Comparison of ENCODE assay signal across 15 mouse cellular contexts in genomic region chr19:10238477-10238876, GRCm38 (mm10). TPM values are rescaled to one million over a fixed set of nuclear protein-coding genes. Genes with fewer than 3 reads are reported as not detected.
DNase-seq lines count a peak whose midpoint lies in the region; ATAC-seq and TF ChIP-seq lines count a peak whose summit lies in the region.
"Had no signal": no experiment of that assay in that cellular context is flagged by ENCODE, and none has a peak within 500 bp of the region (broad histone marks: within the 10 kb centered on the region; RNA-seq: fewer than 3 reads in every experiment).

No protein-coding gene starts in this region.

- H3K27me3 ChIP-seq in intestine, embryonic 15.5 days (replicated peaks): no peaks in the 10 kb centered on the region
- no peaks in the 10 kb centered on the region for H3K27me3 ChIP-seq in stomach, embryonic 16.5 days (ENCODE audit: control insufficient read depth, insufficient read depth, low read length)

- peaks cover 44% of the 10 kb centered on the region for H3K4me1 ChIP-seq in intestine, embryonic 15.5 days (replicated peaks)
- H3K4me1 ChIP-seq in lung, adult 2 months (ENCODE audit: control insufficient read depth, insufficient read depth, low read length): no peaks in the 10 kb centered on the region
- H3K4me1 ChIP-seq in stomach, embryonic 16.5 days (ENCODE audit: control insufficient read depth, insufficient read depth, low read length): peaks cover 4% of the 10 kb centered on the region; the same call in 1 of the 2 replicates

- H3K9me3 ChIP-seq in intestine, embryonic 15.5 days: no peaks in the 10 kb centered on the region
- no peaks in the 10 kb centered on the region for H3K9me3 ChIP-seq in stomach, embryonic 16.5 days (replicated peaks; ENCODE audit: control insufficient read depth, low read length)
- H3K9me3 ChIP-seq: limb, embryonic 15.5 days; midbrain, embryonic 15.5 days had no signal

- H3K36me3 ChIP-seq in intestine, embryonic 15.5 days: no peaks in the 10 kb centered on the region
- H3K36me3 ChIP-seq in stomach, embryonic 16.5 days (ENCODE audit: control insufficient read depth, insufficient read depth, low read length): no peaks in the 10 kb centered on the region
- H3K36me3 ChIP-seq: limb, embryonic 15.5 days; midbrain, embryonic 15.5 days had no signal

- H3K27ac ChIP-seq in layer of hippocampus, adult 2 months: peak overlapping the region; percentile 33; the same call in 1 of the 2 replicates
- peak overlapping the region; percentile 60; the same call in 1 of the 2 replicates for H3K27ac ChIP-seq in intestine, embryonic 15.5 days
- H3K27ac ChIP-seq in stomach, embryonic 16.5 days (ENCODE audit: low read length): peak overlapping the region; percentile 70; the same call in 1 of the 2 replicates
- H3K27ac ChIP-seq: heart, adult 2 months; limb, embryonic 15.5 days; midbrain, embryonic 15.5 days had no signal

- peak; percentile 14 for ATAC-seq in intestine, embryonic 15.5 days
- 0 out of 2 replicates have a peak, but pooled peaks have one; percentile 10 for ATAC-seq in stomach, embryonic 16.5 days (ENCODE audit: insufficient read depth, low FRiP score)
- ATAC-seq: midbrain, embryonic 15.5 days had no signal

- peak overlapping the region; percentile 93 for H3K4me2 ChIP-seq in intestine, embryonic 15.5 days (replicated peaks)
- peak overlapping the region; percentile 91 for H3K4me2 ChIP-seq in stomach, embryonic 16.5 days (ENCODE audit: low read depth, low read length)
- H3K4me2 ChIP-seq: limb, embryonic 15.5 days; midbrain, embryonic 15.5 days had no signal

- H3K4me3 ChIP-seq in layer of hippocampus, adult 2 months: peak overlapping the region; percentile 11; the same call in 1 of the 2 replicates
- H3K4me3 ChIP-seq in intestine, embryonic 15.5 days (replicated peaks): peak overlapping the region; percentile 63
- H3K4me3 ChIP-seq in lung, adult 2 months (replicated peaks; ENCODE audit: extremely low read depth, low read depth, low read length): no peak overlapping the region
- peak overlapping the region; percentile 64 for H3K4me3 ChIP-seq in stomach, embryonic 16.5 days (replicated peaks; ENCODE audit: low read length)
- H3K4me3 ChIP-seq: heart, adult 2 months; limb, embryonic 15.5 days; midbrain, embryonic 15.5 days had no signal

- peak overlapping the region; percentile 17; the same call in 1 of the 2 replicates for H3K9ac ChIP-seq in intestine, embryonic 15.5 days
- peak overlapping the region; percentile 81 for H3K9ac ChIP-seq in stomach, embryonic 16.5 days (ENCODE audit: low read length)
- H3K9ac ChIP-seq: limb, embryonic 15.5 days; midbrain, embryonic 15.5 days had no signal

- no peak for TF ChIP-seq POLR2A in lung, adult 2 months (IDR thresholded peaks at IDR 0.05; ENCODE audit: borderline replicate concordance, extremely low read depth, low read depth, low read length)

- 43% methylated on average over 3 of the region's 3 CpGs for WGBS in intestine, embryonic 15.5 days
- WGBS in lung, adult 2 months: 58% methylated on average over 3 of the region's 3 CpGs
- WGBS in stomach, embryonic 16.5 days: 51% methylated on average over 3 of the region's 3 CpGs

- no peak for DNase-seq in layer of hippocampus, adult 2 months (ENCODE audit: low spot score in 2 of 2)
- DNase-seq in layer of hippocampus, adult 18-20 months (ENCODE audit: low spot score in 2 of 2): no peak
- DNase-seq in lung, adult 2 months: peak; percentile 25
- DNase-seq in gastrocnemius, postnatal 4 days (ENCODE audit: low spot score in 2 of 2): no peak
- no peak for DNase-seq in Muller cell, postnatal 12 days (ENCODE audit: inconsistent ontology term)
- DNase-seq in frontal cortex, postnatal 25 days (ENCODE audit: low spot score in 2 of 2): no peak
- DNase-seq: cerebellum, adult 9-10 months; kidney, adult 18-20 months; thymus, adult 2 months had no signal

- TF ChIP-seq CTCF in layer of hippocampus, adult 2 months (conservative IDR thresholded peaks at IDR 0.05): no peak
- no peak for TF ChIP-seq CTCF in lung, adult 2 months (IDR thresholded peaks at IDR 0.05; ENCODE audit: insufficient read depth, low read length)

RNA-seq across cellular contexts. Expression of gene Myrf, which starts 2.1 kb away (rescaled TPM):
- 10 to 100 TPM; 27.0 to 27.8 TPM for total RNA-seq in layer of hippocampus, adult 2 months (2021)
- 10 to 100 TPM; 31.9 to 33.9 TPM for total RNA-seq in layer of hippocampus, adult 18-20 months (2021)
- polyA plus RNA-seq in intestine, embryonic 15.5 days (2015; fragmentation: Nextera tagmentation; extraction: Ambion mirVana): 12.0 and 14.4 TPM in 2 replicates
- polyA plus RNA-seq in lung, adult 2 months (2012; rRNA removed): 54.8 and 62.8 TPM in 2 replicates
- polyA plus RNA-seq in stomach, embryonic 16.5 days (2015; fragmentation: Nextera tagmentation; extraction: Ambion mirVana): 16.6 and 17.6 TPM in 2 replicates
- total RNA-seq in gastrocnemius, postnatal 4 days (2021): under 1 TPM; 0.26 to 0.39 TPM
- total RNA-seq: neutrophil, adult 5-6 weeks had no signal

RNA-seq across cellular contexts. Expression of gene Fen1, which starts 34.5 kb away (rescaled TPM):
- total RNA-seq in layer of hippocampus, adult 2 months (2021): 10 to 100 TPM in 1 of 2 experiments, 1 to 10 TPM in 1; 9.6 to 12.2 TPM
- 10 to 100 TPM in 1 of 2 experiments, 1 to 10 TPM in 1; 9.5 to 10.7 TPM for total RNA-seq in layer of hippocampus, adult 18-20 months (2021)
- polyA plus RNA-seq in intestine, embryonic 15.5 days (2015; fragmentation: Nextera tagmentation; extraction: Ambion mirVana): 92.2 and 97.4 TPM in 2 replicates
- 4.8 and 6.6 TPM in 2 replicates for polyA plus RNA-seq in lung, adult 2 months (2012; rRNA removed)
- 72.3 and 83.6 TPM in 2 replicates for polyA plus RNA-seq in stomach, embryonic 16.5 days (2015; fragmentation: Nextera tagmentation; extraction: Ambion mirVana)
- total RNA-seq in gastrocnemius, postnatal 4 days (2021): 10 to 100 TPM; 15.3 to 16.0 TPM

RNA-seq across cellular contexts. Expression of gene Tmem258, which starts 34.7 kb away (rescaled TPM):
- 10 to 100 TPM; 74.0 to 79.7 TPM for total RNA-seq in layer of hippocampus, adult 2 months (2021)
- total RNA-seq in layer of hippocampus, adult 18-20 months (2021): 10 to 100 TPM; 81.9 to 84.8 TPM
- polyA plus RNA-seq in intestine, embryonic 15.5 days (2015; fragmentation: Nextera tagmentation; extraction: Ambion mirVana): 470 and 520 TPM in 2 replicates
- polyA plus RNA-seq in lung, adult 2 months (2012; rRNA removed): 70.0 and 74.4 TPM in 2 replicates
- 400 and 452 TPM in 2 replicates for polyA plus RNA-seq in stomach, embryonic 16.5 days (2015; fragmentation: Nextera tagmentation; extraction: Ambion mirVana)
- 100 to 1,000 TPM; 122 to 143 TPM for total RNA-seq in gastrocnemius, postnatal 4 days (2021)

RNA-seq across cellular contexts. Expression of gene Fads1, which starts 55.8 kb away (rescaled TPM):
- 100 to 1,000 TPM; 191 to 198 TPM for total RNA-seq in layer of hippocampus, adult 2 months (2021)
- total RNA-seq in layer of hippocampus, adult 18-20 months (2021): 100 to 1,000 TPM; 187 to 200 TPM
- polyA plus RNA-seq in intestine, embryonic 15.5 days (2015; fragmentation: Nextera tagmentation; extraction: Ambion mirVana): 145 and 146 TPM in 2 replicates
- 80.2 and 117 TPM in 2 replicates for polyA plus RNA-seq in lung, adult 2 months (2012; rRNA removed)
- polyA plus RNA-seq in stomach, embryonic 16.5 days (2015; fragmentation: Nextera tagmentation; extraction: Ambion mirVana): 107 and 117 TPM in 2 replicates
- total RNA-seq in gastrocnemius, postnatal 4 days (2021): 10 to 100 TPM; 49.8 to 51.3 TPM

Comparison
In these comparisons a context has a peak if more than half of its experiments do, and no peak if none do; other contexts are left out.
1. RNA of gene Myrf, which starts 2.1 kb away (total RNA-seq): 31.9 to 33.9 TPM in layer of hippocampus, adult 18-20 months and 27.0 to 27.8 TPM in layer of hippocampus, adult 2 months; 0.26 to 0.39 TPM in gastrocnemius, postnatal 4 days; every median in the first group is over 10 times any median in the second.
2. Peak in every context shown above with its lines, with median percentiles within 50 percentile points of each other: H3K27ac ChIP-seq.